Mouse (Mus musculus) heart, embryonic 16.5 days (tissue): Measurements from ENCODE around the gene Prdm10. TPM values are rescaled to one million over a fixed set of nuclear protein-coding genes. Genes with fewer than 3 reads are reported as not detected.

Experiments
- ATAC-seq: fragments of 200-750 bp; cut with Nextera tagmentation; replicated peaks from 2 replicates; pipeline ENCODE4 v1.8.0; 2017; ENCODE audit warnings: moderate number of reproducible peaks; ENCODE audit not compliant: insufficient read depth, low FRiP score; ENCODE audit errors: extremely low read depth
- H3K27ac ChIP-seq: fragments of 300-500 bp; sonication (generic); 2 replicates; pipeline ENCODE4 v1.5.1; 2014; ENCODE audit warnings: mild to moderate bottlenecking, low read length, control low read depth, moderate library complexity
- H3K27me3 ChIP-seq: fragments of 300-500 bp; sonication (generic); 2 replicates; pipeline ENCODE4 v1.6.1; 2014; ENCODE audit warnings: low read length, mixed read lengths; ENCODE audit not compliant: control insufficient read depth, insufficient read depth
- H3K36me3 ChIP-seq: fragments of 300-500 bp; sonication (generic); 2 replicates; pipeline ENCODE4 v1.6.1; 2014; ENCODE audit not compliant: control insufficient read depth, insufficient read depth
- H3K4me1 ChIP-seq: fragments of 300-500 bp; sonication (generic); 2 replicates; pipeline ENCODE4 v1.6.1; 2014; ENCODE audit warnings: low read length, mixed read lengths; ENCODE audit not compliant: control insufficient read depth, insufficient read depth
- H3K4me2 ChIP-seq: fragments of 300-500 bp; sonication (generic); 2 replicates; pipeline ENCODE4 v1.6.1; 2014; ENCODE audit warnings: low read depth, mild to moderate bottlenecking, control low read depth, low read length
- H3K4me3 ChIP-seq: fragments of 300-500 bp; sonication (generic); 2 replicates; pipeline ENCODE4 v1.5.1; 2014; ENCODE audit warnings: mild to moderate bottlenecking, control low read depth, low read length
- H3K9ac ChIP-seq: fragments of 300-500 bp; sonication (generic); 2 replicates; pipeline ENCODE4 v1.6.1; 2014; ENCODE audit warnings: low read length, control low read depth
- H3K9me3 ChIP-seq: fragments of 300-500 bp; sonication (generic); replicated peaks from 2 replicates; pipeline ENCODE4 v1.6.1; 2016; ENCODE audit warnings: low read length; ENCODE audit not compliant: control insufficient read depth
- WGBS: fragments of 180-500 bp; shearing (Covaris S2); extraction: QIAGEN DNeasy Blood & Tissue Kit; methylation state at CpG from one replicate; pipeline ENCODE4 v1.1.7; 2014; 5-methylcytosine and 5-hydroxymethylcytosine counted together
- polyA plus RNA-seq: library from polyadenylated mRNA; unstranded; fragments of >200 nt; fragmentation: Nextera tagmentation; extraction: Ambion mirVana; gene quantifications from 2 replicates; pipeline ENCODE4 v1.2.1, GENCODE M21; 2015

Gene Prdm10
- polyA plus RNA-seq, 1 experiment from 2014 or later = 3.5 TPM

GRCm38 (mm10) chr9:31243939-31244333 is 36.4 kb upstream of the Prdm10 start:
- no peaks in the 10 kb centered on the region for H3K9me3 ChIP-seq
- H3K9ac ChIP-seq = no peak overlapping the region
- no peak overlapping the region for H3K27ac ChIP-seq
- H3K4me3 ChIP-seq = no peak overlapping the region
- H3K36me3 ChIP-seq = no peaks in the 10 kb centered on the region
- ATAC-seq = no peak
- no peak overlapping the region for H3K4me2 ChIP-seq
- WGBS = 82% methylated on average over 5 of the region's 5 CpGs
- no peaks in the 10 kb centered on the region for H3K27me3 ChIP-seq
- H3K4me1 ChIP-seq = peaks cover 4% of the 10 kb centered on the region; the same call in 1 of the 2 replicates

- no peak overlapping the region for H3K9ac ChIP-seq
- no peaks in the 10 kb centered on the region for H3K9me3 ChIP-seq
- no peaks in the 10 kb centered on the region for H3K36me3 ChIP-seq
- H3K4me2 ChIP-seq = no peak overlapping the region
- no peak overlapping the region for H3K4me3 ChIP-seq
- peaks cover 4% of the 10 kb centered on the region; the same call in 1 of the 2 replicates for H3K4me1 ChIP-seq
- H3K27me3 ChIP-seq = no peaks in the 10 kb centered on the region
- ATAC-seq = no peak
- WGBS = 83% methylated on average over 6 of the region's 6 CpGs
- no peak overlapping the region for H3K27ac ChIP-seq
These were observed 35.3 kb upstream of the Prdm10 start for GRCm38 (mm10) chr9:31245006-31245405.

DNA sequence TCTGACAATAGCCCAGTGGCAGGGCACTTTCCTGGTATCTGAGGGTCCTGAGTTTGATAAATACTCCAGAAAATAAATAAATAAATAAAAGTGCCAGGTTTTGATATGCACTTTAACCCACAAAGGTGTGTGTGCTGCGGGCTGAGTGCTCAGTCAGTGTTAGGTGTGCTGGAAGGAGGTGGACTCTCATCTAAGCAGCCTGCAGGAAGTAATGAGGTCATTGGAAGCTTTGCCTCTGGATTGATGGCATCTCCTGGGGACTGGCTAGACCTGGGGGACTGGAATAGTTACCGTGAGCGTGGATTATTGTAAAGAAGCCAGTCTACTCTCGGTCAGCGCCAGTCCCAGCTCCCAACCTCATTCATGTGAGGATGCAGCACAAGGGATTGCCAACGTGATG is 33.9 kb upstream of the Prdm10 start:
- Histone ChIP-seq H3K36me3 (no peaks in the 10 kb centered on the region), H3K4me2 (no peak overlapping the region), H3K9me3 (no peaks in the 10 kb centered on the region), H3K27me3 (no peaks in the 10 kb centered on the region), H3K4me3 (no peak overlapping the region), H3K27ac (no peak overlapping the region), H3K4me1 (no peaks in the 10 kb centered on the region), H3K9ac (no peak overlapping the region)
- ATAC-seq = no peak
- WGBS = 43% methylated on average over 6 of the region's 6 CpGs

- no peaks in the 10 kb centered on the region for H3K27me3 ChIP-seq
- no peak overlapping the region for H3K4me3 ChIP-seq
- no peaks in the 10 kb centered on the region for H3K9me3 ChIP-seq
- no peak overlapping the region for H3K27ac ChIP-seq
- H3K36me3 ChIP-seq = no peaks in the 10 kb centered on the region
- H3K4me2 ChIP-seq = no peak overlapping the region
- 73% methylated on average over 8 of the region's 8 CpGs for WGBS
- no peak overlapping the region for H3K9ac ChIP-seq
- no peaks in the 10 kb centered on the region for H3K4me1 ChIP-seq
- ATAC-seq = no peak
These were observed 32.7 kb upstream of the Prdm10 start for GRCm38 (mm10) chr9:31247447-31248220.

DNA sequence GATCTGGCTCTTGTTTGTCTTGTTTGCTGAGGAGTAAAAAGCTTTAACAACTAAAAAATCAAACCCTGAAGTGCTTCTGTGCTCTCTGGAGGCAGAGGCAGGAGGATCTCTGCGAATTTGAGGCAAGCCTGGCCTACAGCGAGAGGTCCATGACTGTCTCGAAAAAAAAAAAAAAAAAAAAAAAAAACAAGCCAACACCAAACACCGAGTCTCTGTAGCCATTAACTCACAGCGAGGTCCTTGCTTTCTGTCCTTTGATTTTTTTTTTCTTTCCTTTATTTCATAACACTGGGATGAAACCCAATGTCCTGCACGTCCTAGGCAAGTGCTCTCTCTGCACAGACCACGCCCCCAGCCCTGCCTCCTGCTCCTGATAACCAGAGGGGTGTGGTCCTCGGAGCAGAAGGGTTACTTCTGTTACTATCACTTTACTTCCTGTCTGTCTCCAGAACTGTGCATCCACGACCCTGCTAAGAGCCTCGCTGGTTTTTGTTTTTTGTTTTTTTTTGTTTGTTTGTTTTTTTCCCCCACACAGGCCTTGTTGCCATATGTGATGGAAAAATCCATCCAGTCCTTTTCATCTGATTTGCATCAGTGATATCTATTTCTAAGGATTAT is 28.0 kb upstream of the Prdm10 start:
- 0 out of 2 replicates have a peak, but pooled peaks cover 4% of the 10 kb centered on the region for H3K4me1 ChIP-seq
- 60% methylated on average over 10 of the region's 10 CpGs for WGBS
- no peak overlapping the region for H3K4me2 ChIP-seq

DNA sequence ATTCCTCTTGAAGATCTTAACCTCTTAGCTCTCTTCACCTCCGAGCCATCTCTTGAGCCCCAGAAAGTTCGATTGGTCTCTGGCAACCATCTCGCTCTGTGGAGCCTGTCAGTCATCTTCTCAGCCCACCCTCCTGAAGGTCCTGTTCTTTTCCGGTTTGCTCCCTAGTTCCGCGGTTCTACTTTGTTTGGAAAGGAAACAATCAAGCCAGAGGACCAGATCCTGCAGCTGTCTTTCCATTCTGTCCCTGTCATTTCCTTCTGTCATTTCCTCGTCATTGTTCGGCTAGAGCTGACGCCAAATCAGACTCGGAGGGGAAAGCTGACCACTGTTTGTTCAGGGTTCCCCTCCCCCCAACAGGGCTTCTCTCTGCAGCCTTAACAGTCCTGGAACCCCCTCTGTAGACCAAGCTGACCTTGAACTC is 27.0 kb upstream of the Prdm10 start:
- 29% methylated on average over 10 of the region's 10 CpGs for WGBS
- Histone ChIP-seq H3K9ac (peak overlapping the region; percentile 25; the same call in 1 of the 2 replicates), H3K4me2 (peak overlapping the region; percentile 50; the same call in 1 of the 2 replicates), H3K9me3 (no peaks in the 10 kb centered on the region), H3K36me3 (no peaks in the 10 kb centered on the region), H3K4me1 (0 out of 2 replicates have a peak, but pooled peaks cover 4% of the 10 kb centered on the region), H3K27ac (peak overlapping the region; percentile 83), H3K4me3 (peak overlapping the region; percentile 34), H3K27me3 (no peaks in the 10 kb centered on the region)
- ATAC-seq = peak; percentile 71

More for the DNA sequence above, 28.0 kb upstream of the Prdm10 start:
- ATAC-seq = no peak
- Histone ChIP-seq H3K27me3 (no peaks in the 10 kb centered on the region), H3K4me3 (no peak overlapping the region), H3K9me3 (no peaks in the 10 kb centered on the region), H3K36me3 (no peaks in the 10 kb centered on the region), H3K27ac (peak overlapping the region; percentile 42; the same call in 1 of the 2 replicates), H3K9ac (no peak overlapping the region)

- H3K36me3 ChIP-seq = no peaks in the 10 kb centered on the region
- peak overlapping the region; percentile 83 for H3K27ac ChIP-seq
- H3K4me3 ChIP-seq = peak overlapping the region; percentile 34; the same call in 1 of the 2 replicates
- H3K9me3 ChIP-seq = no peaks in the 10 kb centered on the region
- 0 out of 2 replicates have a peak, but pooled peaks cover 4% of the 10 kb centered on the region for H3K4me1 ChIP-seq
- H3K9ac ChIP-seq = peak overlapping the region; percentile 25; the same call in 1 of the 2 replicates
- peak overlapping the region; percentile 50; the same call in 1 of the 2 replicates for H3K4me2 ChIP-seq
- WGBS = 63% methylated on average over 11 of the region's 11 CpGs
- no peak for ATAC-seq
- H3K27me3 ChIP-seq = no peaks in the 10 kb centered on the region
These were observed 26.3 kb upstream of the Prdm10 start for GRCm38 (mm10) chr9:31253866-31254696.

DNA sequence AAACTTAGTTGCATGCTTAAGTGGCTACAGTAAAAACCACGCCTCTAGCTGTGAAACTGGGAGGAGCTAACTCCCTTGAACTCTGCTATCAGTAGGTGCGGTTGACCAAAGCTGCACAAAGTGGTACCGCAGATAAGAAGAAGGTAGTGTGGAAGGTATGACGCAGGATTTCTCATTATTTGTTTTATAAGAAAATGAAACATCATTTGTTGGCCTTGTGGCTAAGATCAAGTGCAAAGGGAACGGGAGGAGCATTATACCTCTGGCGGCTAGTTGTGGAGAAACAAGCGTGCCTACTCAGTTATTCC is 25.7 kb upstream of the Prdm10 start:
- Histone ChIP-seq H3K4me1 (0 out of 2 replicates have a peak, but pooled peaks cover 4% of the 10 kb centered on the region), H3K4me3 (no peak overlapping the region), H3K4me2 (no peak overlapping the region), H3K9me3 (no peaks in the 10 kb centered on the region), H3K27me3 (no peaks in the 10 kb centered on the region), H3K9ac (no peak overlapping the region), H3K27ac (no peak overlapping the region), H3K36me3 (no peaks in the 10 kb centered on the region)
- 78% methylated on average over 7 of the region's 7 CpGs for WGBS
- ATAC-seq = no peak
